Mouse (Mus musculus) stomach, postnatal 0 days (tissue): ENCODE measurements around the gene Gm29666.

Experiments used
- CTCF ChIP-seq: IDR thresholded peaks from 2 replicates; pipeline ENCODE4 v1.5.1; 2016; ENCODE audit warnings: antibody characterized with exemption, low read depth, mild to moderate bottlenecking, moderate library complexity
- EP300 ChIP-seq: optimal IDR thresholded peaks from 2 replicates; pipeline ENCODE3; 2016; ENCODE audit warnings: antibody characterized with exemption

GRCm38 (mm10) chr15:84948990-84949389 lies 29.2 kb upstream of the Gm29666 start:
- TF ChIP-seq EP300, result no peak
- TF ChIP-seq CTCF, result no peak
